Mouse (Mus musculus): ENCODE data around the gene Ahcyl2. TPM values are rescaled to one million over a fixed set of nuclear protein-coding genes. Genes with fewer than 3 reads are reported as not detected.
"Not testable (repeated sequence)": the region's sequence is repeated elsewhere in the genome, so short reads cannot be mapped to it uniquely, and the experiment has no call there.

Gene Ahcyl2
- total and polyA plus RNA-seq, 2 experiments from 2014 or later: 16.0 to 66.7 TPM

DNA sequence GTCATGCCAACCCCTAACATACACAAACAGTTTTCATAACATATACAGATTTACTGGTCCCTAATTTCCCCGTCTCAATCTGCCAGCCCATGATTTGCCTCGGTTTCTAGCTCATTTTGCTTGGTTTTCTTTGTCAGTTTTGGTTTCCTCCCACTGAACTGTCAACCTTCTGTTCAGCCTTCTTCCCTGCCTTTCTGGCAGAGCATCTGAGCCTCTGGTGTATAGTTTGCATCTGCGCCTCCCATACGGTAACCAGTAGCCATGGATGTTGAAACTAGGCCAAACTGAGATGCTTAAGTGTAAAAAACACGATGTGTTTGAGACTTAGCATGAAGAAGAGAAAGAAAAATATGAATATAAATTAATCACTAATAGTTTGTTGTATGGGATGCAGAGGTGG, 11.8 kb upstream of the Ahcyl2 start:
- 84% methylated on average over 5 of the region's 5 CpGs for WGBS
- no peak overlapping the region for H3K4me3 ChIP-seq (ENCODE audit: low read depth, low read length)
- DNase-seq (ENCODE audit: low spot score): peak; percentile 59
- H3K9ac ChIP-seq (replicated peaks; ENCODE audit: low read length, poor library complexity, severe bottlenecking): no peak overlapping the region
- ATAC-seq (ENCODE audit: low FRiP score): no peak
- no peaks in the 10 kb centered on the region for H3K27me3 ChIP-seq (ENCODE audit: insufficient read depth, low read length)
- TF ChIP-seq CTCF (IDR thresholded peaks at IDR 0.05): no peak
- no peaks in the 10 kb centered on the region for H3K4me1 ChIP-seq (ENCODE audit: insufficient read depth, low read length)
- no peaks in the 10 kb centered on the region for H3K36me3 ChIP-seq (ENCODE audit: insufficient read depth, low read length)
- H3K27ac ChIP-seq (ENCODE audit: low read depth, low read length): no peak overlapping the region
- H3K4me2 ChIP-seq (ENCODE audit: low read depth, low read length, poor library complexity, severe bottlenecking): no peak overlapping the region
- H3K9me3 ChIP-seq (ENCODE audit: low read length): no peaks in the 10 kb centered on the region

DNA sequence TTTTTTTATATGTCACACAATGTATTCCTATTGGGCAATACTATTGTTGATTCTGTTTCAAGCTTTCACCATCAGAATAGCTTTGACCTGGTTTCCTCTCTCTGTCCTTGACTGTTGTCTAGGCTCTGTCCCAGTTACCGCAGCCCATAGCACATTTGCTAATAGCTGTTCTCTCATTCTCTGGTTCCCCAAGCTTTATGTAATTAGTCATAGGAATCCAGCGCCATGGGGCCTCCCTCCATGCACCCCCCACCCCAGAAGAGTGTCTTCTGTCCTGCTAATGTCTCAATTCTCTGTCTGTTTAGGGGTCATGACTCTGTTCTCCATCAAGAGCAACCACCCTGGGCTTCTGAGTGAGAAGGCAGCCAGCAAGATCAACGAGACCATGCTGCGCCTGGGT, 11.3 kb upstream of the Ahcyl2 start:
- no peaks in the 10 kb centered on the region for H3K27me3 ChIP-seq (ENCODE audit: insufficient read depth, low read length)
- 90% methylated on average over 4 of the region's 4 CpGs for WGBS
- H3K9me3 ChIP-seq (ENCODE audit: low read length): no peaks in the 10 kb centered on the region
- no peaks in the 10 kb centered on the region for H3K36me3 ChIP-seq (ENCODE audit: insufficient read depth, low read length)
- no peak for DNase-seq (ENCODE audit: low spot score)
- H3K9ac ChIP-seq (replicated peaks; ENCODE audit: low read length, poor library complexity, severe bottlenecking): no peak overlapping the region
- no peak overlapping the region for H3K27ac ChIP-seq (ENCODE audit: low read depth, low read length)
- ATAC-seq (ENCODE audit: low FRiP score): no peak
- TF ChIP-seq CTCF (IDR thresholded peaks at IDR 0.05): no peak
- H3K4me1 ChIP-seq (ENCODE audit: insufficient read depth, low read length): no peaks in the 10 kb centered on the region
- no peak overlapping the region for H3K4me3 ChIP-seq (ENCODE audit: low read depth, low read length)
- no peak overlapping the region for H3K4me2 ChIP-seq (ENCODE audit: low read depth, low read length, poor library complexity, severe bottlenecking)

DNA sequence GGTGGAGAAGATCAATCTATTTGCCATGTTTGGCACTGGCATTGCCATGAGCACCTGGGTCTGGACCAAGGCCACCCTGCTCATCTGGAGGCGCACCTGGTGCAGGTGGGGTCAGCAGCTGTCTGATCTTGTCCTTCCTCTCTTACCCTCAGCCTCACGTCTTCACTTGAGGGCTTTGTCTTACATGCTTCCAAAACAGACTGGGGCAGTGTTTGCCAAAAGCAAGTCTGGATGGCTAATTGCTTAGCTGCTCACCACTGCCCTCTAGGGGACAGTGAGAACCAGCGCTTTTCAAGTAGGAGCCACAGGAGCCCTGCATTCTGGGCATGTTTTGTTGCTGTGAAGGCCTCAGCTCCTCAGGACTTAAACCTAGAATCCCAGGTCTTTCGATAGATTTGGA, 9.4 kb upstream of the Ahcyl2 start:
- no peak overlapping the region for H3K4me2 ChIP-seq (ENCODE audit: low read depth, low read length, poor library complexity, severe bottlenecking)
- no peaks in the 10 kb centered on the region for H3K4me1 ChIP-seq (ENCODE audit: insufficient read depth, low read length)
- DNase-seq (ENCODE audit: low spot score) (peak; percentile 87), ATAC-seq (ENCODE audit: low FRiP score) (0 out of 2 replicates have a peak, but pooled peaks have one; percentile 14)
- no peak overlapping the region for H3K9ac ChIP-seq (replicated peaks; ENCODE audit: low read length, poor library complexity, severe bottlenecking)
- no peaks in the 10 kb centered on the region for H3K9me3 ChIP-seq (ENCODE audit: low read length)
- TF ChIP-seq CTCF (IDR thresholded peaks at IDR 0.05): peak; percentile 86
- H3K4me3 ChIP-seq (ENCODE audit: low read depth, low read length): no peak overlapping the region
- no peaks in the 10 kb centered on the region for H3K27me3 ChIP-seq (ENCODE audit: insufficient read depth, low read length)
- H3K27ac ChIP-seq (ENCODE audit: low read depth, low read length): no peak overlapping the region
- H3K36me3 ChIP-seq (ENCODE audit: insufficient read depth, low read length): no peaks in the 10 kb centered on the region
- 40% methylated on average over 4 of the region's 4 CpGs for WGBS

DNA sequence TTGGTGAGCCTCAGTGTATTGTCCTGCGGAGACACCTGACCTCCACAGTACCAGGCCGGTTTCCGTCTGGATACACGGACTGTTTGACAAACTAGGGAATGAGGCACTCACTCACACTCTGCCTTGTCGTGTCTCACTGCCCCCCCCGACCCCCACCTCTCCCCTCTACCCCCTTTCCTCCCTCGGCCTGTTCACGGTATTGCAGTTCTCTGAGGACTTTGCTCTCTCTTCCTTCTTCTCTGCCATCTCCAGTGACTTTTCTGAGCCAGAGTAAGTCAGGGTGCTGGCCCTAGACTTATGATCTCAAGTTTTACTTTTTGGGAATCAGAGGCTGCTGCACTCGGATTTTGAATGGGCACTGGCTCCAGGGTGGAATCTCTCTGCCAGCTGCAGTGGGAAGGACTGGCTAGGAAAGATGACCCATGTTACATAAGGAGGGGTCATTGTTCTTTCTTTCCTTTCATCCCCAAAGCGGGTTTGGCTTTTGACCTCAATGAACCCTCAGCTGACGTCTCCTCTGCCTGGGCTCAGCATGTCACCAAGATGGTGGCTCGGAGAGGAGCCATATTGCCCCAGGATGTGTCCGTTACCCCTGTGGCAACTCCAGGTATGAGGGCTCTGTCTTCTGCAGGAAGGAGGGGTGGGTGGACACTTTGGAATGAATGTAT, 8.7 kb upstream of the Ahcyl2 start:
- Histone ChIP-seq H3K4me2 (ENCODE audit: low read depth, low read length, poor library complexity, severe bottlenecking) (no peak overlapping the region), H3K27me3 (ENCODE audit: insufficient read depth, low read length) (no peaks in the 10 kb centered on the region), H3K9me3 (ENCODE audit: low read length) (no peaks in the 10 kb centered on the region), H3K9ac (replicated peaks; ENCODE audit: low read length, poor library complexity, severe bottlenecking) (no peak overlapping the region), H3K4me1 (ENCODE audit: insufficient read depth, low read length) (no peaks in the 10 kb centered on the region), H3K27ac (ENCODE audit: low read depth, low read length) (no peak overlapping the region), H3K36me3 (ENCODE audit: insufficient read depth, low read length) (no peaks in the 10 kb centered on the region), H3K4me3 (ENCODE audit: low read depth, low read length) (no peak overlapping the region)
- 87% methylated on average over 13 of the region's 13 CpGs for whole genome bisulfite sequencing
- DNase-seq (ENCODE audit: low spot score): no peak
- TF ChIP-seq CTCF (IDR thresholded peaks at IDR 0.05): no peak
- ATAC-seq (ENCODE audit: low FRiP score): no peak

DNA sequence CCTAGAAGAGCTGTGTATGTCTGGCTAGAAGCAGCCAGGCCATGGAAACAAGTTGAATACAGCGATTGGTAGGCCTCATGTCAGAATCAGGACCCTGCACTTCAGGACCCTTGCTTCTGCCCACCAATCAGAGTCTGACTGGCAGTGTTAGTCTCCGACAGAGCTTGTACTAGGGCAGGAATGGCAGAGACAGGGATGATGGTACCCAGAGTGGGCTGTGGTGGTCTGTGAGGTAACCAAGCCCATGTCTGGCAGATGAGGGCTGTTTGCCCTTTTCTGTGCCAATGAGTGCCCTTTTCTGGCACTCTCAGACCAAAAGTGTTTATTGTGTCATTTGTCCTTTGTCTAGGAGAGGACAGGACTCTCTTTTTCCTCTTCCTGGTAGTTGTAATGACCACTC, 7.4 kb upstream of the Ahcyl2 start:
- not testable (repeated sequence) for H3K4me3 ChIP-seq (ENCODE audit: low read depth, low read length); H3K9ac ChIP-seq (replicated peaks; ENCODE audit: low read length, poor library complexity, severe bottlenecking); H3K36me3 ChIP-seq (ENCODE audit: insufficient read depth, low read length); H3K4me2 ChIP-seq (ENCODE audit: low read depth, low read length, poor library complexity, severe bottlenecking); H3K27ac ChIP-seq (ENCODE audit: low read depth, low read length); H3K27me3 ChIP-seq (ENCODE audit: insufficient read depth, low read length); H3K9me3 ChIP-seq (ENCODE audit: low read length); H3K4me1 ChIP-seq (ENCODE audit: insufficient read depth, low read length); ATAC-seq (ENCODE audit: low FRiP score); DNase-seq (ENCODE audit: low spot score)
- 82% methylated on average over 2 of the region's 2 CpGs for WGBS

DNA sequence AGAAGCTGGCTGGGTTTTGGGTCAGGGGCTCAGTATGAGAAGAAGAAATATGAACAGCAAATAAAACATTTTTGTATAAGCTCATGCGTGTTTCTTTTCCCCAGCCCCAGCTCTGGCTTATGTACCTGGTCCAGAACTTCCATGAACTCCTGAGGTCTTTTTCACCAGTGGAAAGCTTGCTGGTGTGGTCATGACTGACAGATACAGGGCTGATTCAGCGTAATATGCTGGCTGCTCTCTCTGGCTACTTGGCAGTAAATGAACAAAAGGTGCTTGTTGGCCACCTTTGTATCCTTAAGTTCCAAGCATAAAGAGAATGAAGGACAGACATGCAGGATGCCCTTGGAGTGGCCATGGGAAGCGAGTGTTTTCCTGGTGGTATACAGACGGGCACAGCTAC, 6.5 kb upstream of the Ahcyl2 start:
- 90% methylated on average over 4 of the region's 4 CpGs for WGBS
- ATAC-seq (ENCODE audit: low FRiP score) (no peak), DNase-seq (ENCODE audit: low spot score) (no peak)
- Histone ChIP-seq H3K27ac (ENCODE audit: low read depth, low read length) (no peak overlapping the region), H3K4me2 (ENCODE audit: low read depth, low read length, poor library complexity, severe bottlenecking) (no peak overlapping the region), H3K36me3 (ENCODE audit: insufficient read depth, low read length) (no peaks in the 10 kb centered on the region), H3K9ac (replicated peaks; ENCODE audit: low read length, poor library complexity, severe bottlenecking) (no peak overlapping the region), H3K4me1 (ENCODE audit: insufficient read depth, low read length) (no peaks in the 10 kb centered on the region), H3K4me3 (ENCODE audit: low read depth, low read length) (no peak overlapping the region), H3K27me3 (ENCODE audit: insufficient read depth, low read length) (no peaks in the 10 kb centered on the region), H3K9me3 (ENCODE audit: low read length) (no peaks in the 10 kb centered on the region)
- no peak for TF ChIP-seq CTCF (IDR thresholded peaks at IDR 0.05)
